Mouse (Mus musculus) kidney, embryonic 16.5 days (tissue): ENCODE data around the gene C330007P06Rik. TPM values are rescaled to one million over a fixed set of nuclear protein-coding genes. Genes with fewer than 3 reads are reported as not detected.
"Not testable (repeated sequence)": the region's sequence is repeated elsewhere in the genome, so short reads cannot be mapped to it uniquely, and the experiment has no call there.

Source experiments
- ATAC-seq: fragments of 200-750 bp; cut with Nextera tagmentation; 2 replicates; pipeline ENCODE4 v1.8.0; 2017; ENCODE audit warnings: moderate TSS enrichment; ENCODE audit not compliant: low FRiP score, low TSS enrichment
- H3K27ac ChIP-seq: fragments of 300-500 bp; sonication (generic); 2 replicates; pipeline ENCODE4 v1.5.1; 2014; ENCODE audit warnings: low read length
- H3K27me3 ChIP-seq: fragments of 300-500 bp; sonication (generic); 2 replicates; pipeline ENCODE4 v1.6.1; 2014; ENCODE audit warnings: low read length, control low read depth, mixed read lengths; ENCODE audit not compliant: insufficient read depth
- H3K36me3 ChIP-seq: fragments of 300-500 bp; sonication (generic); 2 replicates; pipeline ENCODE4 v1.6.1; 2014; ENCODE audit warnings: low read length, control low read depth, mixed read lengths; ENCODE audit not compliant: insufficient read depth
- H3K4me1 ChIP-seq: fragments of 300-500 bp; sonication (generic); 2 replicates; pipeline ENCODE4 v1.6.1; 2014; ENCODE audit warnings: low read length, control low read depth, mixed read lengths; ENCODE audit not compliant: insufficient read depth
- H3K4me2 ChIP-seq: fragments of 300-500 bp; sonication (generic); replicated peaks from 2 replicates; pipeline ENCODE4 v1.6.1; 2014; ENCODE audit warnings: low read depth, low read length
- H3K4me3 ChIP-seq: fragments of 300-500 bp; sonication (generic); 2 replicates; pipeline ENCODE4 v1.5.1; 2014; ENCODE audit warnings: mild to moderate bottlenecking, low read length
- H3K9ac ChIP-seq: fragments of 300-500 bp; sonication (generic); replicated peaks from 2 replicates; pipeline ENCODE4 v1.6.1; 2014; ENCODE audit warnings: low read length
- H3K9me3 ChIP-seq: fragments of 300-500 bp; sonication (generic); 2 replicates; pipeline ENCODE4 v1.6.1; 2016; ENCODE audit warnings: low read length, control low read depth
- WGBS: fragments of 180-500 bp; shearing (Covaris S2); extraction: QIAGEN DNeasy Blood & Tissue Kit; methylation state at CpG from one replicate; pipeline ENCODE4 v1.1.7; 2014; 5-methylcytosine and 5-hydroxymethylcytosine counted together
- polyA plus RNA-seq: library from polyadenylated mRNA; unstranded; fragments of >200 nt; fragmentation: Nextera tagmentation; extraction: Ambion mirVana; gene quantifications from 2 replicates; pipeline ENCODE4 v1.2.1, GENCODE M21; 2015

The C330007P06Rik gene
- polyA plus RNA-seq, 1 experiment from 2014 or later: 29.5 TPM

DNA sequence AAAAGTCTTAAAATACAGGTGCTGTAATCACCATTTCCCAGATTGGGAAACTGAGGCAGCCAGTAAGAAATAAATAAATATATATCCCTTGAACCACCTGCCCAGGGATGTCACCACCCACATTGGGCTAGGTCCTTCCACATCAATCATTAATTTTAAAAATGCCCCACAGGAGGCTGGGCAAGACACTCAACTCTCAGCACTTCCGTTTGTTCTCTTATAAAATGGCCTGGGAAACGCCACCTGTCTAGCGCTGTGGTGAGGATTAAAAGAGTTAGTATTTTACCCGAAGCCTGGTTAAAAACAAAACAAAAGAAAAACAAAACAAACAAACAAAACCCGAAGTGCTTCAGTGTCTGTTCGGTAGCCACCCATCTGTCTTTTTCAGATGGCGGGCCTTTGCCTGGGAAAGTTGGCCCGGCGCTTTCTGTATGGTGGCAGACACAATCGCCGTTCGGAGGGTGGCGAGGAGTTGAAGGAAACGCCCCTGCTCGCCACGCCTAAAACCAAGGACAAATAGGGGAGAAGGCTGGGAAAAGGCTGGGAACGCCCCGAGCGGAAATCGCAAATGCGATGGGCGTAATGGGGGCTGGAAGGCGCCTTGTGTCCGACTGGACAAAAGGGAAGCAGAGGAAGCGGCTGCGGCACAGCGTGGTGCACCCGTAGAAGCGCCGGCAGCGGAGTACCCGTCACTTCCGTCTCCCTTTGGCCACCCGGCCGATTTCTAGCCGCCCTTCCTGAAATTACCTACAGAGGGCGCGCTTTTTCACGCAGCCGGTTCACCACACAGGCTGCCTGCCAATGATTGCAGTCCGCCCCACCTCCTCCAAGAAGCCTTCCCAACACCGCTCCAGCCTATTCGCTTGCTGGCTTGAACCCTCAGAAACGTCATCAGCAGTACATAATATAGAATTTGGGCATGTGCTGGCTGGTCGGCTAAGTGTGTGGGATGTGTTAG lies 66.3 kb downstream of the C330007P06Rik start:
- peak overlapping the region; percentile 59 for H3K9ac ChIP-seq
- peak overlapping the region; percentile 47 for H3K4me3 ChIP-seq
- H3K27ac ChIP-seq: peak overlapping the region; percentile 68
- H3K27me3 ChIP-seq: no peaks in the 10 kb centered on the region
- ATAC-seq: peak; percentile 94
- H3K9me3 ChIP-seq: no peaks in the 10 kb centered on the region
- no peaks in the 10 kb centered on the region for H3K36me3 ChIP-seq
- 23% methylated on average over 45 of the region's 45 CpGs for WGBS
- H3K4me1 ChIP-seq: peaks cover 5% of the 10 kb centered on the region; the same call in 1 of the 2 replicates
- H3K4me2 ChIP-seq: peak overlapping the region; percentile 54

DNA sequence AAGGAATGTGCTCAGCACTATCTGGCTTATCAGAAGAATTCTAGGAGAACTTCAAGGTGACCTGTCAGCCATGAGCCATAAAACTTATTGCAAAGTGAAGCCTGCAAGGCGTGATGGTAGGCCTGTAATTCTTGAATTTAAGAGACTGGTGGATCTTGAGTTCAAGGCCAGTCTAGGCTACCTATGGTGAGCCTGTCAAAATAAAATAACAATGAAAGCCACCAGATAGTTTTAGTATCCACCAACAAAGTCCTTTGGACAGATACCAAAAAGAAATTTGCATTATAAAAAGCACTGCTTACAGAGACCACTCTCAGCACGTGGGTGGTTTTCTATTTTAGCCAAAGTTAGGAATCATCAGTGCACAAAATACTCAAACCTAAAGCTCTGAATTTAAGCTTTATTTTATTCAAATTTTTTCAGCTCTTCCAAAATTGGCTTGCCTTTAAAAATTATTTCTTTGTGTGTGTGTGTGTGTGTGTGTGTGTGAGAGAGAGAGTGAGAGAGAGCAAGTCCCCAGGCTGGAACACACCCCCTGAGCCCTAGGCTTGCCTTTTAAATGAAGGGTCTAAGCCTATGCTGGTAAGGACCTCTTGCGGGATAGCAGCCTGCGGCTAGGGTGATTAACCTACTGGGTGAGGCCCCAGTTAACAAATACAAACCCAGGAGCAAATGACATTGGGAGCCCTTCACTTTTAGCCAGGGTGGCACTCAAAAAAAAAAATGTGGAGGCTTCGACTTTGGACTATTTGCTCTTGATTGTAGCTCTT lies 68.3 kb downstream of the C330007P06Rik start:
- H3K4me1 ChIP-seq: peaks cover 5% of the 10 kb centered on the region; the same call in 1 of the 2 replicates
- no peak overlapping the region for H3K4me2 ChIP-seq
- H3K9ac ChIP-seq: no peak overlapping the region
- no peak overlapping the region for H3K27ac ChIP-seq
- no peak overlapping the region for H3K4me3 ChIP-seq
- H3K27me3 ChIP-seq: no peaks in the 10 kb centered on the region
- ATAC-seq: no peak
- 57% methylated on average over 5 of the region's 5 CpGs for WGBS
- H3K9me3 ChIP-seq: no peaks in the 10 kb centered on the region
- no peaks in the 10 kb centered on the region for H3K36me3 ChIP-seq

DNA sequence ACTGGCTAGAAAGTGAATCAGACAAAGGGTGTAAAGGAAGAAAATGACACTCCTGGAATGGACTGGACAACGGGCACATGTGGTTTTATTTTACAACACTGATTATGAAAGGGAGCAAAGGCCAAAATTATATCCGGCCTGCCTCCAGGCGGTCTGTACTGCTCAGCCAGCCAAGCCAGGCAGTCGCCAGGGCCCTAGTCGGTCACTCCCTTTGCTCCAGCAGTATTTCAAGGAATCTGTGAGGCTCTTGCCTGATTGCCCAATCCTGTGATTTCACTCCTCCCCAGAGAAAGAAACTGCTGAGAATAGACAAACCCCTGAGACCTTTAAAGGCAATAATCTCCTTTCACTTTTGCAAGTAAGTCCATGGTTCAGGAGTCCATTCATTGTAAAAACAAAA lies 69.7 kb downstream of the C330007P06Rik start:
- Histone ChIP-seq H3K27me3 (no peaks in the 10 kb centered on the region), H3K4me2 (no peak overlapping the region), H3K27ac (no peak overlapping the region), H3K9ac (no peak overlapping the region), H3K9me3 (no peaks in the 10 kb centered on the region), H3K4me3 (no peak overlapping the region), H3K4me1 (peaks cover 5% of the 10 kb centered on the region; the same call in 1 of the 2 replicates), H3K36me3 (no peaks in the 10 kb centered on the region)
- 56% methylated on average over 5 of the region's 5 CpGs for WGBS
- ATAC-seq: no peak

GRCm38 (mm10) chrX:36803189-36803588 lies 70.7 kb downstream of the C330007P06Rik start:
- WGBS: 77% methylated on average over 5 of the region's 5 CpGs

GRCm38 (mm10) chrX:36799131-36799879 lies 74.6 kb downstream of the C330007P06Rik start:
- Histone ChIP-seq H3K4me3 (no peak overlapping the region), H3K4me1 (no peaks in the 10 kb centered on the region), H3K9ac (no peak overlapping the region), H3K36me3 (peaks cover 7% of the 10 kb centered on the region; the same call in 1 of the 2 replicates), H3K27ac (no peak overlapping the region), H3K4me2 (no peak overlapping the region), H3K27me3 (no peaks in the 10 kb centered on the region), H3K9me3 (no peaks in the 10 kb centered on the region)
- 40% methylated on average over 6 of the region's 6 CpGs for WGBS
- ATAC-seq: no peak

More at GRCm38 (mm10) chrX:36803189-36803588, 70.7 kb downstream of the C330007P06Rik start:
- no peak overlapping the region for H3K27ac ChIP-seq
- no peak overlapping the region for H3K4me2 ChIP-seq
- ATAC-seq: no peak
- no peak overlapping the region for H3K4me3 ChIP-seq
- H3K9me3 ChIP-seq: no peaks in the 10 kb centered on the region
- no peak overlapping the region for H3K9ac ChIP-seq
- H3K27me3 ChIP-seq: no peaks in the 10 kb centered on the region
- H3K4me1 ChIP-seq: peaks cover 5% of the 10 kb centered on the region; the same call in 1 of the 2 replicates
- no peaks in the 10 kb centered on the region for H3K36me3 ChIP-seq

DNA sequence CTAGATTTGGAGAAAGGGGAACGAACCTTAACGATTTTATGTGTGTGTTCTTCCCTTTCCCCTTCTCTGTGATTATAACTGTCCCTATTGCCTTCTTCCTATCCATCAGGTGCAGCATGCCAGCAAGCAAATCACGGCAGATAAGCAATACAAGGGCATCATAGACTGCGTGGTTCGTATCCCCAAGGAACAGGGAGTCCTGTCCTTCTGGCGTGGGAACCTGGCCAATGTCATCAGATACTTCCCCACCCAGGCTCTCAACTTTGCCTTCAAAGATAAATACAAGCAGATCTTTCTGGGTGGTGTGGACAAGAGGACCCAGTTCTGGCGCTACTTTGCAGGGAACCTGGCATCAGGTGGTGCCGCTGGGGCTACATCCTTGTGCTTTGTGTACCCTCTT lies 77.2 kb downstream of the C330007P06Rik start:
- Histone ChIP-seq H3K27ac (peak overlapping the region; percentile 90; the same call in 1 of the 2 replicates), H3K9ac (peak overlapping the region; percentile 69), H3K4me2 (peak overlapping the region; percentile 55), H3K4me3 (peak overlapping the region; percentile 69)
- H3K4me1 ChIP-seq, H3K9me3 ChIP-seq, H3K27me3 ChIP-seq, ATAC-seq, H3K36me3 ChIP-seq: not testable (repeated sequence)
- WGBS: 59% methylated on average over 8 of the region's 8 CpGs

GRCm38 (mm10) chrX:36796163-36796581 lies 77.7 kb downstream of the C330007P06Rik start:
- Histone ChIP-seq H3K4me3 (peak overlapping the region; percentile 69), H3K9ac (peak overlapping the region; percentile 69), H3K36me3 (peaks cover 7% of the 10 kb centered on the region; the same call in 1 of the 2 replicates), H3K27me3 (no peaks in the 10 kb centered on the region), H3K4me1 (no peaks in the 10 kb centered on the region), H3K4me2 (peak overlapping the region; percentile 55), H3K27ac (peak overlapping the region; percentile 90), H3K9me3 (no peaks in the 10 kb centered on the region)
- peak; percentile 88 for ATAC-seq
- WGBS: 30% methylated on average over 38 of the region's 41 CpGs

DNA sequence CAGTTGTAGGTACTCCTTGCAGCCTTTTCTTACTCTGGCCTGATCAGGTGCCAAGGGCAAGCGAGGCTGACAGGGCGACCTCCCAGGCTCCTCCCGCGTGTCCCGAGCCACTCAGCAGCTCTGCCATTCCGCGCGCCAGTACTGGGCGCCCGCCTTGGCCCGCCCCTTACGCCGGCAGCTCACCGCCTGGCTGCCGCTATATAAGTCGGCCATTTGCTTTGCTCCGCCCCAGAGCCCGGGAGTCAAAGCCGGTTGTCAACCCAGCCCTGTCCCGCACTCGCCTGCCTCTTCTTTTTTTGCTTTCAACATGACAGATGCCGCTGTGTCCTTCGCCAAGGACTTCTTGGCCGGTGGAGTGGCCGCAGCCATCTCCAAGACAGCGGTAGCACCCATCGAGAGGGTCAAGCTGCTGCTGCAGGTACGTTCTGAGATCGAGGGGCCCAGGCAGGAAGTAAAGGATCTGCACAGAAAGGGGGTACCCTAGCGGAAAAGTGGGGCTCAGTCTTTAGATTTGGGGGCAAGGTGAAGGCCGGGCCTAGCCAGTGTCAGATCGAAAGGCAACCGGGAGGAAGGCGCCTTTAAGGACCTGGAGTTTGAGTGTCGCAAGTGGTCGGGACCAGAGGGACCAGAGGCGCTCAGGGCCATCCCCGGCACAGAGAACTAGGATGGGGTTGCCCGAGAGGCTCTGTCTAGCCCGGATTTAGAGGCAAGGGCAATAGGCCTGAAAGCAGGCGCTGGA lies 78.3 kb downstream of the C330007P06Rik start, which contains the start of gene Slc25a5:
Slc25a5 (plus strand) TSS at position 228 of the 739 bp plus-strand sequence.
- 19% methylated on average over 40 of the region's 41 CpGs for WGBS
- peak within 1 kb of the TSS; percentile 90 for H3K27ac ChIP-seq
- H3K4me2 ChIP-seq: peak within 1 kb of the TSS; percentile 55
- peak within 1 kb of the TSS; percentile 69 for H3K9ac ChIP-seq
- ATAC-seq: peak; percentile 97
- H3K4me1 ChIP-seq: no peaks in the 10 kb centered on the region
- no peaks in the 10 kb centered on the region for H3K27me3 ChIP-seq
- peaks cover 7% of the 10 kb centered on the region; the same call in 1 of the 2 replicates for H3K36me3 ChIP-seq
- peak within 1 kb of the TSS; percentile 69 for H3K4me3 ChIP-seq
- no peaks in the 10 kb centered on the region for H3K9me3 ChIP-seq
